Mouse (Mus musculus): ENCODE measurements around the gene Rho. TPM values are rescaled to one million over a fixed set of nuclear protein-coding genes. Genes with fewer than 3 reads are reported as not detected.
A peak's percentile ranks its signal among the peaks of the same experiment; 100 is the strongest.

The Rho gene
- polyA plus RNA-seq, 1 experiment from 2014 or later = 0.19 TPM

GRCm38 (mm10) chr6:115971273-115972060, 39.9 kb downstream of the Rho start:
- WGBS = 42% methylated on average over 13 of the region's 13 CpGs
- H3K4me1 ChIP-seq = peaks cover 18% of the 10 kb centered on the region
- H3K4me2 ChIP-seq (replicated peaks) = no peak overlapping the region
- H3K27ac ChIP-seq (replicated peaks) = peak overlapping the region; percentile 48
- no peaks in the 10 kb centered on the region for H3K9me3 ChIP-seq
- no peaks in the 10 kb centered on the region for H3K27me3 ChIP-seq
- no peaks in the 10 kb centered on the region for H3K36me3 ChIP-seq
- H3K9ac ChIP-seq (replicated peaks) = no peak overlapping the region
- no peak overlapping the region for H3K4me3 ChIP-seq
- ATAC-seq (replicated peaks) = peak; percentile 35; the same call in 1 of the 2 replicates

- peak overlapping the region; percentile 19; the same call in 1 of the 2 replicates for H3K27ac ChIP-seq (replicated peaks)
- ATAC-seq (replicated peaks) = peak; percentile 35; the same call in 1 of the 2 replicates
Measured at GRCm38 (mm10) chr6:115972083-115972764, 40.7 kb downstream of the Rho start.

GRCm38 (mm10) chr6:115973139-115973875, 41.8 kb downstream of the Rho start:
- H3K4me1 ChIP-seq = peaks cover 18% of the 10 kb centered on the region
- no peak overlapping the region for H3K9ac ChIP-seq (replicated peaks)
- H3K9me3 ChIP-seq = no peaks in the 10 kb centered on the region
- 0 out of 2 replicates have a peak overlapping the region, but pooled peaks have one; percentile 19 for H3K27ac ChIP-seq (replicated peaks)
- no peaks in the 10 kb centered on the region for H3K27me3 ChIP-seq
- no peak overlapping the region for H3K4me3 ChIP-seq
- WGBS = 90% methylated on average over 15 of the region's 15 CpGs
- H3K36me3 ChIP-seq = no peaks in the 10 kb centered on the region
- ATAC-seq (replicated peaks) = no peak
- no peak overlapping the region for H3K4me2 ChIP-seq (replicated peaks)

More at GRCm38 (mm10) chr6:115972083-115972764, 40.7 kb downstream of the Rho start:
- H3K9me3 ChIP-seq = no peaks in the 10 kb centered on the region
- no peak overlapping the region for H3K4me2 ChIP-seq (replicated peaks)
- H3K9ac ChIP-seq (replicated peaks) = no peak overlapping the region
- H3K36me3 ChIP-seq = no peaks in the 10 kb centered on the region
- no peak overlapping the region for H3K4me3 ChIP-seq
- H3K27me3 ChIP-seq = no peaks in the 10 kb centered on the region
- WGBS = 77% methylated on average over 7 of the region's 7 CpGs
- H3K4me1 ChIP-seq = peaks cover 18% of the 10 kb centered on the region

- Histone ChIP-seq H3K4me2 (replicated peaks) (no peak overlapping the region), H3K9me3 (no peaks in the 10 kb centered on the region), H3K27me3 (no peaks in the 10 kb centered on the region), H3K27ac (replicated peaks) (no peak overlapping the region), H3K4me1 (peaks cover 18% of the 10 kb centered on the region), H3K4me3 (no peak overlapping the region), H3K9ac (replicated peaks) (no peak overlapping the region), H3K36me3 (no peaks in the 10 kb centered on the region)
- no peak for ATAC-seq (replicated peaks)
- WGBS = 63% methylated on average over 16 of the region's 16 CpGs
Measured at GRCm38 (mm10) chr6:115973881-115974662, 42.5 kb downstream of the Rho start.

- H3K4me3 ChIP-seq = no peak overlapping the region
- no peaks in the 10 kb centered on the region for H3K27me3 ChIP-seq
- peaks cover 18% of the 10 kb centered on the region for H3K4me1 ChIP-seq
- 91% methylated on average over 8 of the region's 8 CpGs for WGBS
- H3K36me3 ChIP-seq = no peaks in the 10 kb centered on the region
- no peak overlapping the region for H3K9ac ChIP-seq (replicated peaks)
- H3K9me3 ChIP-seq = no peaks in the 10 kb centered on the region
- no peak overlapping the region for H3K27ac ChIP-seq (replicated peaks)
- H3K4me2 ChIP-seq (replicated peaks) = no peak overlapping the region
- no peak for ATAC-seq (replicated peaks)
Measured at GRCm38 (mm10) chr6:115975606-115976005, 44.1 kb downstream of the Rho start.

GRCm38 (mm10) chr6:115977810-115978209, 46.3 kb downstream of the Rho start:
- H3K4me2 ChIP-seq (replicated peaks) = no peak overlapping the region
- H3K4me1 ChIP-seq = peaks cover 4% of the 10 kb centered on the region; the same call in 1 of the 2 replicates
- no peaks in the 10 kb centered on the region for H3K36me3 ChIP-seq
- H3K9me3 ChIP-seq = no peaks in the 10 kb centered on the region
- H3K4me3 ChIP-seq = no peak overlapping the region
- no peak overlapping the region for H3K27ac ChIP-seq (replicated peaks)
- H3K27me3 ChIP-seq = no peaks in the 10 kb centered on the region
- no peak for ATAC-seq (replicated peaks)
- no peak overlapping the region for H3K9ac ChIP-seq (replicated peaks)
- 89% methylated on average over 15 of the region's 15 CpGs for WGBS

GRCm38 (mm10) chr6:115978596-115978995, 47.0 kb downstream of the Rho start:
- no peak for ATAC-seq (replicated peaks)
- WGBS = 61% methylated on average over 8 of the region's 8 CpGs

GRCm38 (mm10) chr6:115982889-115983288, 51.3 kb downstream of the Rho start:
- 67% methylated on average over 7 of the region's 7 CpGs for WGBS
- Histone ChIP-seq H3K4me2 (replicated peaks) (no peak overlapping the region), H3K4me3 (no peak overlapping the region), H3K36me3 (no peaks in the 10 kb centered on the region), H3K27ac (replicated peaks) (no peak overlapping the region), H3K9me3 (no peaks in the 10 kb centered on the region), H3K4me1 (peaks cover 20% of the 10 kb centered on the region), H3K27me3 (no peaks in the 10 kb centered on the region), H3K9ac (replicated peaks) (no peak overlapping the region)
- ATAC-seq (replicated peaks) = no peak

More at GRCm38 (mm10) chr6:115978596-115978995, 47.0 kb downstream of the Rho start:
- Histone ChIP-seq H3K4me1 (peaks cover 4% of the 10 kb centered on the region; the same call in 1 of the 2 replicates), H3K9ac (replicated peaks) (no peak overlapping the region), H3K36me3 (no peaks in the 10 kb centered on the region), H3K27me3 (no peaks in the 10 kb centered on the region), H3K27ac (replicated peaks) (no peak overlapping the region), H3K4me3 (no peak overlapping the region), H3K4me2 (replicated peaks) (no peak overlapping the region), H3K9me3 (no peaks in the 10 kb centered on the region)

- H3K36me3 ChIP-seq = no peaks in the 10 kb centered on the region
- no peak overlapping the region for H3K9ac ChIP-seq (replicated peaks)
- no peak for ATAC-seq (replicated peaks)
- no peaks in the 10 kb centered on the region for H3K9me3 ChIP-seq
- peaks cover 20% of the 10 kb centered on the region for H3K4me1 ChIP-seq
- no peak overlapping the region for H3K4me2 ChIP-seq (replicated peaks)
- WGBS = 65% methylated on average over 12 of the region's 12 CpGs
- no peak overlapping the region for H3K4me3 ChIP-seq
- no peak overlapping the region for H3K27ac ChIP-seq (replicated peaks)
- H3K27me3 ChIP-seq = no peaks in the 10 kb centered on the region
Measured at GRCm38 (mm10) chr6:115983306-115984038, 51.9 kb downstream of the Rho start.

- ATAC-seq (replicated peaks) = no peak
- H3K9me3 ChIP-seq = no peaks in the 10 kb centered on the region
- no peak overlapping the region for H3K4me2 ChIP-seq (replicated peaks)
Measured at GRCm38 (mm10) chr6:115984580-115984979, 53.0 kb downstream of the Rho start.

GRCm38 (mm10) chr6:115985622-115986021, 54.1 kb downstream of the Rho start:
- Histone ChIP-seq H3K4me1 (peaks cover 20% of the 10 kb centered on the region), H3K4me3 (no peak overlapping the region), H3K4me2 (replicated peaks) (no peak overlapping the region), H3K36me3 (no peaks in the 10 kb centered on the region), H3K9me3 (no peaks in the 10 kb centered on the region), H3K27me3 (no peaks in the 10 kb centered on the region), H3K9ac (replicated peaks) (no peak overlapping the region), H3K27ac (replicated peaks) (no peak overlapping the region)
- 71% methylated on average over 9 of the region's 9 CpGs for WGBS
- ATAC-seq (replicated peaks) = no peak

More at GRCm38 (mm10) chr6:115984580-115984979, 53.0 kb downstream of the Rho start:
- Histone ChIP-seq H3K27me3 (no peaks in the 10 kb centered on the region), H3K27ac (replicated peaks) (no peak overlapping the region), H3K4me3 (no peak overlapping the region), H3K9ac (replicated peaks) (no peak overlapping the region), H3K4me1 (peaks cover 20% of the 10 kb centered on the region), H3K36me3 (no peaks in the 10 kb centered on the region)
- WGBS = 49% methylated on average over 7 of the region's 7 CpGs

Data from forebrain, embryonic 15.5 days (tissue).